Mouse (Mus musculus) naive thymus-derived CD4-positive, alpha-beta T cell, adult 5 months (primary cell): Measurements from ENCODE around the gene Lrriq4. TPM values are rescaled to one million over a fixed set of nuclear protein-coding genes. Genes with fewer than 3 reads are reported as not detected.

Source experiments
- polyA plus RNA-seq: library from polyadenylated mRNA; unstranded; fragments of 100-300 nt; shearing (Covaris generic); gene quantifications from one replicate; pipeline ENCODE4 v1.2.1, GENCODE M21; 2017

Gene Lrriq4
- polyA plus RNA-seq = not detected

GRCm38 (mm10) chr3:30644207-30644606, at the start of gene Lrriq4:
Gene Lrriq4 (plus strand): TSS chr3:30644507.

GRCm38 (mm10) chr3:30599711-30600545, 44.4 kb upstream of the Lrriq4 start, which contains the start of gene Actrt3:
Gene Actrt3 (minus strand): TSS chr3:30599939.

GRCm38 (mm10) chr3:30602065-30602739, 42.1 kb upstream of the Lrriq4 start, which contains the start of gene Mynn:
Gene Mynn (plus strand): TSS chr3:30602065.

GRCm38 (mm10) chr3:30647440-30648090, 3.3 kb downstream of the Lrriq4 start, which contains the start of gene Lrrc34:
Gene Lrrc34 (minus strand): TSS chr3:30647869.

GRCm38 (mm10) chr3:30699711-30700505, 55.6 kb downstream of the Lrriq4 start, which contains the start of gene Lrrc31:
Gene Lrrc31 (minus strand): TSS chr3:30699843.

Other genes with a start within 250 kb of the Lrriq4 start
- gene Mecom, start 96.5 kb upstream of the Lrriq4 start, polyA plus RNA-seq = not detected
- 0.17 TPM for gene Actrt3, start 44.6 kb upstream of the Lrriq4 start, polyA plus RNA-seq
- 74.9 TPM for gene Mynn, start 42.4 kb upstream of the Lrriq4 start, polyA plus RNA-seq
- not detected for gene Lrrc34, start 3.4 kb downstream of the Lrriq4 start, polyA plus RNA-seq
- 0.14 TPM for gene Lrrc31, start 55.3 kb downstream of the Lrriq4 start, polyA plus RNA-seq
- not detected for gene Samd7, start 101.8 kb downstream of the Lrriq4 start, polyA plus RNA-seq
- gene Sec62, start 148.4 kb downstream of the Lrriq4 start, polyA plus RNA-seq = 128 TPM
- 0.44 TPM for gene Gpr160, start 211.4 kb downstream of the Lrriq4 start, polyA plus RNA-seq